Mouse (Mus musculus): ENCODE measurements around the gene Gm10053. TPM values are rescaled to one million over a fixed set of nuclear protein-coding genes. Genes with fewer than 3 reads are reported as not detected.
"Not testable (repeated sequence)": the region's sequence is repeated elsewhere in the genome, so short reads cannot be mapped to it uniquely, and the experiment has no call there.

The Gm10053 gene
- polyA plus RNA-seq (2016; fragmentation: Nextera tagmentation; extraction: Ambion mirVana) = 218 and 220 TPM in 2 replicates

GRCm38 (mm10) chr19:24875129-24875870 lies at the start of gene Gm10053:
TSS of gene Gm10053 (plus strand) at chr19:24875686.
- not testable (repeated sequence) for H3K4me2 ChIP-seq; H3K4me1 ChIP-seq (replicated peaks); H3K9me3 ChIP-seq; H3K36me3 ChIP-seq; H3K4me3 ChIP-seq (replicated peaks); ATAC-seq (ENCODE audit: insufficient number of reproducible peaks, insufficient read depth, low FRiP score, low TSS enrichment, low read depth); H3K27ac ChIP-seq; H3K9ac ChIP-seq (replicated peaks)
- 68% methylated on average over 23 of the region's 26 CpGs for WGBS
- H3K27me3 ChIP-seq = 0 out of 2 replicates have a peak, but pooled peaks cover 13% of the 10 kb centered on the region

DNA sequence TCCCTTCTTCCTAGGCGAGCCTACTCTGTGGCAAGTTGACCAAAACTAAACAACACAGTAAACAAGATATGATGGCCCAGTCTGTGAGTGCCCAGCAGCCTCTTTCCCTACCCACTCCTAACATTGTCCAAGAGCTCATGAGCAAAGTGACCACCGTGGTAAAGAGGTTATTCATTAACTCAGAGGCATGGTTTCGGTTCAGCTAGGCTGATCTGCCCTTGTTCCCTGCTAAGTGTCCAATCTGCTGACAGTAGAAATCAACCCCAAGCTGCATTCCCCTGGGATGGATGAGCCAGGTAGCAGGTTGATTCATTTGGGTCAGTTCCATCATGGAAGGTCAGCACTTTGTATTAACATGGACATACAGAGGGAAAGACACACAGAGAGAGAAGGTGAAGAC lies 33.4 kb upstream of the Gm10053 start:
- no peak for ATAC-seq (ENCODE audit: insufficient number of reproducible peaks, insufficient read depth, low FRiP score, low TSS enrichment, low read depth)
- no peak overlapping the region for H3K4me2 ChIP-seq
- no peak overlapping the region for H3K4me3 ChIP-seq (replicated peaks)
- H3K9me3 ChIP-seq = no peaks in the 10 kb centered on the region
- H3K36me3 ChIP-seq = no peaks in the 10 kb centered on the region
- no peak overlapping the region for H3K9ac ChIP-seq (replicated peaks)
- no peak overlapping the region for H3K27ac ChIP-seq
- 83% methylated on average over 3 of the region's 3 CpGs for WGBS
- peaks cover 15% of the 10 kb centered on the region for H3K4me1 ChIP-seq (replicated peaks)
- no peaks in the 10 kb centered on the region; the same call in 1 of the 2 replicates for H3K27me3 ChIP-seq

DNA sequence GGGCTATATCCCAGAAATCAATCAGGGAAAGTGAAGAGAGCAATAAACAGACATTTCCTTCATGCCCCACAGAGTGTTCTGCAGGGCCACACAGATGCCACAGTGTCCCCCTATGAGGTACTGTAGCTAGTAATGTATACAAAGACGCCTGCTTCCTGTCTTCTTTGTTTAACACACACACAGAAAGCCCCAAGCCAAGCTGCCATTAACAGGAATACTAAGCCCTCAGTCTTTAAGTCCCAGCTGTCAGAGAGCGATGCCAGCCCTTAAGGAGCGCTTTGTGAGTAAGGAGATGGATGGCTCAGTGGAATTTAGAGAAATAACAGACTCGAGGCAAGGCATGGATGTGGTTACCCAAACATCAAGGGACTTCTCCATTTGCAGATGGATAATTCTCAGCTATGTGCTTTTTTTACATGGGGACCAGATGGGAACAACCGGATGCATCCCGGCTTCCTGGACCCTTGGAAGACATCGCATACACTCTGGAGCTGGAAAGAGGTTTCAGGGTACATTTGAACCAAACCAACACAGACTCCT lies 30.4 kb upstream of the Gm10053 start:
- peak overlapping the region; percentile 24; the same call in 1 of the 2 replicates for H3K4me2 ChIP-seq
- H3K27ac ChIP-seq = no peak overlapping the region
- no peak for ATAC-seq (ENCODE audit: insufficient number of reproducible peaks, insufficient read depth, low FRiP score, low TSS enrichment, low read depth)
- no peaks in the 10 kb centered on the region; the same call in 1 of the 2 replicates for H3K27me3 ChIP-seq
- H3K9me3 ChIP-seq = no peaks in the 10 kb centered on the region
- WGBS = 19% methylated on average over 7 of the region's 7 CpGs
- no peak overlapping the region for H3K9ac ChIP-seq (replicated peaks)
- peaks cover 37% of the 10 kb centered on the region for H3K4me1 ChIP-seq (replicated peaks)
- no peak overlapping the region for H3K4me3 ChIP-seq (replicated peaks)
- no peaks in the 10 kb centered on the region for H3K36me3 ChIP-seq

GRCm38 (mm10) chr19:24848345-24848744 lies 27.1 kb upstream of the Gm10053 start:
- Histone ChIP-seq H3K27me3 (no peaks in the 10 kb centered on the region; the same call in 1 of the 2 replicates), H3K36me3 (no peaks in the 10 kb centered on the region), H3K9ac (replicated peaks) (no peak overlapping the region), H3K4me1 (replicated peaks) (peaks cover 47% of the 10 kb centered on the region), H3K27ac (peak overlapping the region; percentile 47; the same call in 1 of the 2 replicates), H3K4me3 (replicated peaks) (no peak overlapping the region), H3K4me2 (no peak overlapping the region), H3K9me3 (no peaks in the 10 kb centered on the region)
- 6% methylated on average over 7 of the region's 7 CpGs for WGBS
- ATAC-seq (ENCODE audit: insufficient number of reproducible peaks, insufficient read depth, low FRiP score, low TSS enrichment, low read depth) = peak; percentile 54; the same call in 1 of the 2 replicates

DNA sequence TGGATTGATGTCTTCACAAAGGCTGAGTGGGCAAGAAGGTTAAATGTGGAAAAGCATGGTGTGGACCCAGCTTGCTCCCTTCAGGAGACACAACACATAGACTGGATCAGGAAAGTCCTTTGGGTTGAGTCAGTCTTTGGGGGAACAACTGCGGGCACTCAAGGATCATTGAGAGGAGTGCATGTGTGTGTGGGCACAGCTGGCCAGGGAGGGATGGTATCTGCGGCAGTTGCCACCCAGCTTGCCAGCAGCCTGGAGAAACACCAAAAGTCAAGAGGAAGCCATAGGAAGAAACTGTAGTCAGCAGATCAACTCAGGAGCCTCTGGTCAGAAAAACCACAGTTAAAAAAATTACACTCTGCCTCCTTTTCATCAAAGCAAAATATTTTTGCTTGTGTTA lies 26.6 kb upstream of the Gm10053 start:
- no peak overlapping the region for H3K4me2 ChIP-seq
- peak overlapping the region; percentile 47; the same call in 1 of the 2 replicates for H3K27ac ChIP-seq
- peaks cover 47% of the 10 kb centered on the region for H3K4me1 ChIP-seq (replicated peaks)
- H3K9ac ChIP-seq (replicated peaks) = no peak overlapping the region
- H3K9me3 ChIP-seq = no peaks in the 10 kb centered on the region
- whole genome bisulfite sequencing = 67% methylated on average over 2 of the region's 2 CpGs
- H3K4me3 ChIP-seq (replicated peaks) = no peak overlapping the region
- no peak for ATAC-seq (ENCODE audit: insufficient number of reproducible peaks, insufficient read depth, low FRiP score, low TSS enrichment, low read depth)
- H3K36me3 ChIP-seq = no peaks in the 10 kb centered on the region
- no peaks in the 10 kb centered on the region; the same call in 1 of the 2 replicates for H3K27me3 ChIP-seq

DNA sequence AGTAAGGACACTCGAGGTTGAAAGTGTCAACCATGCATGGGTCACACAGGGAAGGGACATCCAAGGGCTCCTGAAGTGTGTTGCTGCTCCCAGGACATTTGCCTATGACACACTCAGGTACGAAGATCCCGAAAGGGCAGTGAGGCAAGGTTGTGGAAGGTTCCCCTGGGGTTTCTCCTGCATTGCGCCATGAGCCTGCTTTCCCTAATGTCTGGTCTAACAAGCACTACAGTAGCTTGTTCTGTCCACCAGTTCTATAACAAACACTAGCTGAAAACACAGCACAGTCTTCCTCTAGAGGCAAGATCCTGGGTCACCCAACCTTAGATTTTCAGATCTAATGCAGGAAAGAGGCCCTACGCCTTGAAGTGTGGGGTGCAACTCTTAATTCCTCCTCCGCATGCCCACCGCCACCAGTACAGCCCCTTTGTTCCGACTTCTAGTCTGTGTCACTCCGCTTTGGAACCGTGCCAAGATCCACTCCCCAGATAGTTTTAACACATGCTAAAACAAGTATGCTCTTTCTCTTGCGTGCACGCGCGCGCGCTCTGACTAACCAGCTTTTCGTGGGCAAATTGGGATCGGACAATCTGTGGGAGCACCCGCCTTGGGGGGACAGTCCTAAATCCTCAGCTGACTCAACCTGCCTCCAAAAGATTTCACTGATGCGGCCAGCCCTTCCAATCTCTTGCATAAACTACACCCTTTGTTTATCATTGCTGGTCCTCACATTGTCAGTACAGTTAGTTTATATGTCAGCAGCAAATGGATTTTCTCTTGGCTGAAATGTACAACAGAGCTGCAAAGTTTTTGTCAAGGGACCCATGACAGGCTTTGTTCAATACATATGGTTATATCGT lies 23.8 kb upstream of the Gm10053 start:
- Histone ChIP-seq H3K27me3 (no peaks in the 10 kb centered on the region), H3K27ac (peak overlapping the region; percentile 9; the same call in 1 of the 2 replicates), H3K9me3 (no peaks in the 10 kb centered on the region), H3K9ac (replicated peaks) (no peak overlapping the region), H3K4me1 (replicated peaks) (peaks cover 31% of the 10 kb centered on the region), H3K4me2 (no peak overlapping the region), H3K36me3 (no peaks in the 10 kb centered on the region), H3K4me3 (replicated peaks) (no peak overlapping the region)
- WGBS = 77% methylated on average over 21 of the region's 21 CpGs
- no peak for ATAC-seq (ENCODE audit: insufficient number of reproducible peaks, insufficient read depth, low FRiP score, low TSS enrichment, low read depth)

DNA sequence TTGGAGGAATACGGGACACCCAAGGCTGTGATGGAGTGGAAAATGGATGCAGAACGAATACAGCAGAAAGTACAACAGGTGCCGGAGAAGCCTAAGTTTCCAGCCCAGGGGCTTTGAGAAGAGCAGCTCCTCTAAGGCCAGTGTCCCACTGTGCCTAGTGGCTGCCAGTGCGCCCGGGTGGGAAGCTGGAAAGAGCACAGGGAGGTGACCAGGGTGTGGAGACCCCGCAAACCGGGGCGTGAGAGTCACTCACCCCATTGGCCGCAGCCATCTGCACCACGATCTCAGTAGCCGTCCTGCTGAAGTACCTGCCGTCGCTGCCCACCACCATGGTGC lies 14.2 kb upstream of the Gm10053 start:
- H3K36me3 ChIP-seq = no peaks in the 10 kb centered on the region
- peak overlapping the region; percentile 77 for H3K4me2 ChIP-seq
- peak overlapping the region; percentile 54 for H3K9ac ChIP-seq (replicated peaks)
- ATAC-seq (ENCODE audit: insufficient number of reproducible peaks, insufficient read depth, low FRiP score, low TSS enrichment, low read depth) = peak; percentile 31; the same call in 1 of the 2 replicates
- WGBS = 17% methylated on average over 13 of the region's 13 CpGs
- peaks cover 11% of the 10 kb centered on the region for H3K4me1 ChIP-seq (replicated peaks)
- no peaks in the 10 kb centered on the region for H3K9me3 ChIP-seq
- peak overlapping the region; percentile 50 for H3K4me3 ChIP-seq (replicated peaks)
- H3K27me3 ChIP-seq = peaks cover 32% of the 10 kb centered on the region
- no peak overlapping the region for H3K27ac ChIP-seq

DNA sequence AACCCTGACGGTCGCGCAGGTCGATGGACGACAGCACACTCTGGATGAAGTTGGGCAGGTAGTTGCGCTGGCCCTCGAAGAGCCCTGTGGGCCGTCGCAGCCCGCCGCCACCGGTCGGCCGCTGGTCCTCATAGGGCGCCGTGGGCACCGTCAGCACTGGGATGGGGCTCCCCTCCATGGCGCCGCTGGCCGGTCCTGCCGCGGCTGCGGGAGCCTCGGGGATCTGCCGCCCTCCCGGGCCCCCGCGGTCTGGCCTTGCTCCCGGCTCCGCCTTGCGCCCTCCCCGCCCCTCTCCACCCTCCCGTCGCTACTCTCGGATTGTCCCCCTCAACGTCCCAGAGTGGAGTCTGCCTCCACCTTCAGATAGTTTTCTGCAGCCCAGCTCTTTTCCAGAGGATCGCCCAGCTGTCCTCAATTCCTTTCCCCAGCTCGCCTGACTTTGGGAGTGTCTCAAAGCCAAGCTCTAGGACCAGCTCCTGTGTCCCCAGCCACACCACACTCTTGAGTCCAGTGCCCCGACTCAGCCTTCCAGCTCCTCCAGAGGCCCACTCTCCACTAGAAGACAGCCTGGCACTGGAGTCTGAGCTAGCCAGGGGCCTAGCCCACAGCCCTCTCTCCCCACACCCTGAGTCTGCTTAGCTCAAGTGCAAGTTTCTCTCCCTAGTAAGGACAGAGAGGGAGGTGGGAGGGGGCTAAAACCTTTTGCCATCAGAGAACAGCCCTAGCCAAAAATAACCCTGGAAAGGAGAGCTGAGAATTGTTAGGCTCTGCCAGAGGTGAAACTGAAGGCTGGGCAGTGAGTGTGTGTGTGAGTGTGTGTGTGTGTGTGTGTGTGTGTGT lies 13.7 kb upstream of the Gm10053 start, which contains the start of gene Pgm5:
Gene Pgm5 (minus strand): TSS at position 244 of the 840 bp plus-strand sequence.
- Histone ChIP-seq H3K4me1 (replicated peaks) (peaks cover 11% of the 10 kb centered on the region), H3K36me3 (no peaks in the 10 kb centered on the region), H3K4me2 (peak within 1 kb of the TSS; percentile 77), H3K9me3 (no peaks in the 10 kb centered on the region), H3K9ac (replicated peaks) (peak within 1 kb of the TSS; percentile 54), H3K27me3 (peaks cover 32% of the 10 kb centered on the region), H3K4me3 (replicated peaks) (peak within 1 kb of the TSS; percentile 50), H3K27ac (no peak within 1 kb of the TSS)
- WGBS = 2% methylated on average over 39 of the region's 39 CpGs
- peak; percentile 68 for ATAC-seq (ENCODE audit: insufficient number of reproducible peaks, insufficient read depth, low FRiP score, low TSS enrichment, low read depth)

- Histone ChIP-seq H3K9me3 (no peaks in the 10 kb centered on the region), H3K27me3 (peaks cover 30% of the 10 kb centered on the region), H3K36me3 (no peaks in the 10 kb centered on the region), H3K9ac (replicated peaks) (no peak overlapping the region), H3K4me3 (replicated peaks) (no peak overlapping the region), H3K4me2 (no peak overlapping the region), H3K4me1 (replicated peaks) (peaks cover 17% of the 10 kb centered on the region), H3K27ac (no peak overlapping the region)
- WGBS = 85% methylated on average over 9 of the region's 9 CpGs
- no peak for ATAC-seq (ENCODE audit: insufficient number of reproducible peaks, insufficient read depth, low FRiP score, low TSS enrichment, low read depth)
Measured at GRCm38 (mm10) chr19:24865436-24865835, 10.1 kb upstream of the Gm10053 start.

DNA sequence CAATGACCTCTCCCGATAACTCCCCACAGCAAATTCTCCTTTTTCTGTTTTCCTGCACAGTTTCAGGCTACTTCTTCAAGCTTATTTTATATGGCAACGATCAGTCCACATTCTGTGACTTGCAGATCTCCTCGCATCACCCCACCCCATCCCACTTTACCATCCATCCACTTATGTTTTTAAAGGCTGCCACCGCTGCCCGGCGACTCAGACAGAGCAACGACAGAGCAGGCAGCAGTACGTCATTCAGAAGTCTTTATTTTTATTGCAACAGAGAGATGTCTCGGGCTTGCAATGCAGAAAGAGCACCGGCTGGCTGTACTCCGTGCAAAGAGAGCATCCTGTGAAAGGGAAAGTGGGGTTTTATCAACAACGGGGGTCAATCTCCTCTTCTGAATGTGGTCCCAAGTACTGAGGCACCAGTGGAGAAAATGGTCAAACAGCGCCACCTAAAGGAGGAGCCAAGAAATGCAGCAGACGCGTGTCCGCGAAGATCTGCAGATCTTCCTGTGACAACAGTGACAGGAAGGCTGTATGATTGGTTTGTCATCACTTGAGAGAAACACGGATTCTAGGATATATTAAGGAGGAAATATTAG lies 4.3 kb upstream of the Gm10053 start:
- Histone ChIP-seq H3K4me3 (replicated peaks) (peak overlapping the region; percentile 36), H3K27me3 (0 out of 2 replicates have a peak, but pooled peaks cover 13% of the 10 kb centered on the region), H3K9me3 (no peaks in the 10 kb centered on the region), H3K4me1 (replicated peaks) (peaks cover 10% of the 10 kb centered on the region; the same call in 1 of the 2 replicates), H3K36me3 (no peaks in the 10 kb centered on the region), H3K4me2 (peak overlapping the region; percentile 58), H3K27ac (no peak overlapping the region), H3K9ac (replicated peaks) (no peak overlapping the region; the same call in 1 of the 2 replicates)
- peak; percentile 20; the same call in 1 of the 2 replicates for ATAC-seq (ENCODE audit: insufficient number of reproducible peaks, insufficient read depth, low FRiP score, low TSS enrichment, low read depth)
- WGBS = 18% methylated on average over 18 of the region's 18 CpGs
